Mouse (Mus musculus): ENCODE measurements at regions not wholly inside any gene's neighbourhood (a gene's known extent, or its start where the extent isn't known, plus 50 kb on each side); places are given as distances from the start of the nearest gene placed in this dataset.

DNA sequence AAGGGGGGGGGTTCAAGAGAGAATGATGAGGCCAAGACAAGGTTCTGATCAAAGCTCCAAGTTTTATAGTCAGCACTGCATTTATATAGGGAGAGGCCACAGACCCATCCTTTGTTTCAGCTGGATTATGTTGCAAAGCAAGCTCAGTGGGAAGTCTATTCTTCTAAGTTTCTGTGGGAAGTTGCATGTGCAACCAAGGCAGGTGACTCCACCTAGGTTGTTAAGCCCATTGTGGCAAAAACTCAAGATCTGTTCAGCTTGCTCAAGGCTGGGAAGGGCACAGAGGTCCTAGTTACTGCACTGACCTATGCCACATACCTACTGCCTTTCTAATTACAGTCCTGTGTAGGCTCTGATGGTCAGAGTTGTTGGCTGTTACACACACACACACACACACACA lies 477.0 kb upstream of the Ercc4 start:
- TF ChIP-seq MYOG (IDR thresholded peaks at IDR 0.05; ENCODE audit: control insufficient read depth in 1 of 3, insufficient read depth in 1 of 3, insufficient read length in 2 of 3, low read depth in 2 of 3) (no peak), POLR2A (IDR thresholded peaks at IDR 0.05; ENCODE audit: insufficient read length, low read depth) (no peak), USF1 (IDR thresholded peaks at IDR 0.05; ENCODE audit: low read depth) (no peak), REST (IDR thresholded peaks at IDR 0.05; ENCODE audit: insufficient read depth, insufficient read length) (no peak), MYOD1 (IDR thresholded peaks at IDR 0.05; ENCODE audit: control insufficient read depth in 1 of 3, insufficient read length in 2 of 3, low read depth in 2 of 3) (no peak), CEBPB (IDR thresholded peaks at IDR 0.05; ENCODE audit: insufficient read depth, poor library complexity, severe bottlenecking) (no peak), E2F4 (IDR thresholded peaks at IDR 0.05; ENCODE audit: insufficient read depth) (no peak)

Data from myocyte (in vitro differentiated cells).